Mouse (Mus musculus) gastrocnemius, postnatal 14 days (tissue): ENCODE results near the gene 2310061I04Rik. TPM values are rescaled to one million over a fixed set of nuclear protein-coding genes. Genes with fewer than 3 reads are reported as not detected.

ENCODE experiments used
- DNase-seq: peaks from one replicate; pipeline ENCODE4 v3.0.0; 2021; ENCODE audit warnings: mixed read lengths
- intact Hi-C: fragments of 180-260 bp; cut with DNase I; formaldehyde crosslinking; loops from one replicate; pipeline ENCODE4 v1.15.1; 2025; ENCODE audit warnings: low total_unique reads
- microRNA-seq, 2 experiments: library from miRNA; unstranded; fragments of <30 nt; microRNA quantifications; one replicate each; pipeline ENCODE4 v1.2.0; 2021
- total RNA-seq, 2 experiments: library from RNA; stranded (reverse); gene quantifications; 2 replicates each; pipeline ENCODE4 v1.2.3; 2021

Gene 2310061I04Rik
- total RNA-seq, 2 experiments from 2014 or later = 55.3 to 65.1 TPM

DNA sequence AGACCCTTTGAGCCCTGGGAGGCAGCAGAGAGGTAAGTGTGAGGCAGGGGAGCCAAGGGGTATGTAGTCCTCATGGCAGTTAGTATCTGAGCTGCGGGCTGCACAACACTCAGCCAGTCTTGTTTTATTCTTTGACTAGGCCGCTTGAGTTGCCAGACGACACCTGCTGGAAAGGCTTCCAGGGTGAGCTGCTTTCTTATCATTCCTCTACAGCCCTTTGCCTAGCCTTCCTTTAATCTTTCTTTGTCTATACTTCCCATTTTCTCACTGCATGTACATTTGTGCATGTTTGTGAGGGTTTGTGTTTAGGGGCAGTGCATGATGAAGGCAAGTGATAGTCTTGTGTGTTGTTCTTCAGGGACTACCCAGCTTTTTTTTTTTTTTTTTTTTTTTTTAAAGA is 46.3 kb downstream of the 2310061I04Rik start:
- DNase-seq = no peak
- intact Hi-C loops = no loop called here

DNA sequence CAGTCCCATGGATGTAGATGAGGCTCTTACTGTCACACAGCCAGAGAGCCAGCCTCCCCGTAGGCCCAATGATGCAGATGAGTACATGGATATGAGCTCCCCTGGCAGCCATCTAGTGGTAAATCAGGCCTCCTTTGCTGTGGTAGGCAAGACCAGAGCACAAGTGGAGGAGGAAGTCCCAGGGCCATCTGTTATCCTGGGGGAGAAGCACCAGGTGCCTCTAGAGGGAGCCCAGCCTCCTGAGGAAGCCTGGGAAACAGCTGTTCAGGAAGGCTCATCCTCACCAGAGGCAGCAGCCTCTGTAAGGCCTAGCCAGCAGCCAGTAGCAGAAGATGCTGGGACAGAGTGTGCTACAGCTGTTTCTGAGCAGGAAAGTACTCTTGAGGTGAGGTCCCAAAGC is 49.1 kb downstream of the 2310061I04Rik start:
- DNase-seq = no peak
- intact Hi-C loops = no loop called here

GRCm38 (mm10) chr17:35843514-35843913 is 53.7 kb downstream of the 2310061I04Rik start:
- intact Hi-C loops = no loop called here
- no peak for DNase-seq

Small RNAs within 50 kb of the gene (microRNA-seq; reads per million reads assigned to microRNA genes)
- gene Gm28033 (0.64 to 1.0 reads per million in 2 experiments), gene Mir1894 (0 reads per million in 2 experiments)

Other genes starting within 250 kb of the 2310061I04Rik start
- 10 to 100 TPM; 15.7 to 16.6 TPM for gene Vars2, start 229.8 kb downstream of the 2310061I04Rik start, total RNA-seq
- 10 to 100 TPM; 16.1 to 19.4 TPM for gene Gtf2h4, start 223.7 kb downstream of the 2310061I04Rik start, total RNA-seq
- 10 to 100 TPM; 20.3 to 23.4 TPM for gene Ddr1, start 192.8 kb downstream of the 2310061I04Rik start, total RNA-seq
- 1 to 10 TPM; 4.6 to 5.4 TPM for gene Ier3, start 75.7 kb downstream of the 2310061I04Rik start, total RNA-seq
- 10 to 100 TPM; 39.2 to 40.3 TPM for gene Flot1, start 74.2 kb downstream of the 2310061I04Rik start, total RNA-seq
- gene Tubb5, start 59.1 kb downstream of the 2310061I04Rik start, total RNA-seq = 100 to 1,000 TPM in 1 of 2 experiments, 10 to 100 TPM in 1; 95.6 to 123 TPM
- gene Mdc1, start 55.9 kb downstream of the 2310061I04Rik start, total RNA-seq = 1 to 10 TPM; 5.4 to 6.9 TPM
- 1 to 10 TPM; 4.8 TPM for gene Nrm, start 36.1 kb downstream of the 2310061I04Rik start, total RNA-seq
- 10 to 100 TPM; 13.4 to 13.7 TPM for gene Ppp1r18, start 31.8 kb downstream of the 2310061I04Rik start, total RNA-seq
- gene Dhx16, start 17.6 kb downstream of the 2310061I04Rik start, total RNA-seq = 10 to 100 TPM; 10.5 to 11.9 TPM
- gene Atat1, start 12.6 kb upstream of the 2310061I04Rik start, total RNA-seq = 1 to 10 TPM; 3.5 to 4.3 TPM
- 10 to 100 TPM; 51.6 to 51.9 TPM for gene Mrps18b, start 19.0 kb upstream of the 2310061I04Rik start, total RNA-seq
- 10 to 100 TPM; 26.0 to 28.3 TPM for gene Ppp1r10, start 19.0 kb upstream of the 2310061I04Rik start, total RNA-seq
- 10 to 100 TPM; 64.1 to 66.7 TPM for gene Abcf1, start 72.3 kb upstream of the 2310061I04Rik start, total RNA-seq
- gene Gnl1, start 82.4 kb upstream of the 2310061I04Rik start, total RNA-seq = 10 to 100 TPM; 16.3 to 19.0 TPM
- 1 to 10 TPM; 4.2 to 5.0 TPM for gene Prr3, start 82.8 kb upstream of the 2310061I04Rik start, total RNA-seq
- under 1 TPM; 0.62 to 0.93 TPM for gene H2-T24, start 123.1 kb upstream of the 2310061I04Rik start, total RNA-seq
- gene H2-T23, start 135.4 kb upstream of the 2310061I04Rik start, total RNA-seq = 1 to 10 TPM; 6.4 to 7.7 TPM
- 1 to 10 TPM; 5.7 to 6.3 TPM for gene H2-T22, start 145.3 kb upstream of the 2310061I04Rik start, total RNA-seq
- not detected for gene Gm6034, start 145.5 kb upstream of the 2310061I04Rik start, total RNA-seq
- 1 to 10 TPM in 1 of 2 experiments, under 1 TPM in 1; 0.92 to 1.0 TPM for gene Gm11127, start 160.9 kb upstream of the 2310061I04Rik start, total RNA-seq
- gene Gm19684, start 224.2 kb upstream of the 2310061I04Rik start, total RNA-seq = not detected
- not detected for gene Gm7030, start 232.0 kb upstream of the 2310061I04Rik start, total RNA-seq